Mouse (Mus musculus): Measurements from ENCODE around the gene Rps6kb2.

Gene Rps6kb2

GRCm38 (mm10) chr19:4187303-4187702, 24.1 kb upstream of the Rps6kb2 start:
- no peak for DNase-seq

- DNase-seq, result no peak
These were observed 22.1 kb upstream of the Rps6kb2 start for GRCm38 (mm10) chr19:4184976-4185975.

- DNase-seq, result no peak
These were observed 20.5 kb upstream of the Rps6kb2 start for GRCm38 (mm10) chr19:4183689-4184088.

GRCm38 (mm10) chr19:4181892-4182291, 18.7 kb upstream of the Rps6kb2 start:
- DNase-seq, result peak; percentile 41 to 58

GRCm38 (mm10) chr19:4180411-4180810, 17.3 kb upstream of the Rps6kb2 start:
- no peak for DNase-seq

GRCm38 (mm10) chr19:4175368-4175947, 12.3 kb upstream of the Rps6kb2 start, which contains the start of gene Carns1:
Gene Carns1, minus strand, starts transcription at chr19:4175479.
- peak in 1 of 2 experiments; percentile 43 for DNase-seq

GRCm38 (mm10) chr19:4172925-4173324, 9.8 kb upstream of the Rps6kb2 start:
- DNase-seq, result peak in 1 of 2 experiments; percentile 13

GRCm38 (mm10) chr19:4171393-4172290, 8.5 kb upstream of the Rps6kb2 start:
- DNase-seq, result peak; percentile 39 to 51

- DNase-seq, result peak; percentile 10 to 19
These were observed 7.7 kb upstream of the Rps6kb2 start for GRCm38 (mm10) chr19:4170723-4171392.

- DNase-seq, result peak in 1 of 2 experiments; percentile 81
These were observed 6.7 kb upstream of the Rps6kb2 start for GRCm38 (mm10) chr19:4169810-4170209.

GRCm38 (mm10) chr19:4169378-4169784, 6.2 kb upstream of the Rps6kb2 start:
- DNase-seq, result peak; percentile 100

- DNase-seq, result peak; percentile 45 to 59
These were observed 3.7 kb upstream of the Rps6kb2 start for GRCm38 (mm10) chr19:4166678-4167476.

GRCm38 (mm10) chr19:4164721-4165120, 1.6 kb upstream of the Rps6kb2 start:
- peak in 1 of 2 experiments; percentile 34 for DNase-seq

- no peak for DNase-seq
These were observed 946 bp upstream of the Rps6kb2 start for GRCm38 (mm10) chr19:4164100-4164499.

- DNase-seq, result no peak
These were observed 361 bp upstream of the Rps6kb2 start for GRCm38 (mm10) chr19:4163543-4163887.

GRCm38 (mm10) chr19:4159049-4159448, 4.1 kb downstream of the Rps6kb2 start:
- no peak for DNase-seq

- DNase-seq, result no peak
These were observed 6.4 kb downstream of the Rps6kb2 start for GRCm38 (mm10) chr19:4156771-4157170.

- DNase-seq, result peak; percentile 16 to 42
These were observed 7.0 kb downstream of the Rps6kb2 start for GRCm38 (mm10) chr19:4156073-4156579.

GRCm38 (mm10) chr19:4155223-4156072, 7.7 kb downstream of the Rps6kb2 start:
- no peak for DNase-seq

All from cerebellum, postnatal 10 days (tissue).